Mouse (Mus musculus): ENCODE results near the gene H2-Ob.

DNA sequence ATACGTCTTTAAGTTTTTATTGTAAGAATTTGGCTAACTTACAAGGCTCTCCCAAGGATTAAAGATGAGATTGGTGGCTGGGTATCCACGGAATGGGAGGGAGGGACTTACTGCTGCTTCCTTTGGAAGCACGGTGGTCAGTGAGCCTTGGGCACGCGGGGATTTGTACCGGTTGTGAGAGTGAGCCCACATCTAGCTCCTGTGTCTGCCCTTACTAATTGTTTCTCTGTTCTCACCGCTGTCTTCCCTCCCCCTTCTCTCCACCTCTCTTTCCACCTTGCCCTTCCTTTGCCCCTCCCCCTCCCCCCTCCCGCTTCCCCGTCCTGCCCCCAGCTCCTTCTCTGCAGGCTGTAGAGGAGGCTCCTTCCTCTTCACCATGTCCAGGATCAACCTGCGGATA is 30.3 kb upstream of the H2-Ob start:
- TF ChIP-seq CTCF (IDR thresholded peaks at IDR 0.05; ENCODE audit: low read depth), result no peak
- TF ChIP-seq EP300 (IDR thresholded peaks at IDR 0.05; ENCODE audit: low read depth), result no peak

All from liver, embryonic 14.5 days (tissue).